ENCODE assay signal across 10 mouse cellular contexts in genomic region chr9:58096629-58097301, GRCm38 (mm10). TPM values are rescaled to one million over a fixed set of nuclear protein-coding genes. Genes with fewer than 3 reads are reported as not detected.
DNase-seq lines count a peak whose midpoint lies in the region; ATAC-seq and TF ChIP-seq lines count a peak whose summit lies in the region.
"Had no signal": no experiment of that assay in that cellular context is flagged by ENCODE, and none has a peak within 500 bp of the region (broad histone marks: within the 10 kb centered on the region; RNA-seq: fewer than 3 reads in every experiment).

No protein-coding gene starts in this region.

- H3K4me3 ChIP-seq in stomach, embryonic 14.5 days (ENCODE audit: low read depth, low read length) = no peak overlapping the region
- no peak overlapping the region for H3K4me3 ChIP-seq in stomach, postnatal 0 days (ENCODE audit: low read depth, low read length)
- no peak overlapping the region for H3K4me3 ChIP-seq in forebrain, embryonic 10.5 days
- H3K4me3 ChIP-seq: liver, embryonic 13.5 days had no signal

- TF ChIP-seq CTCF in stomach, postnatal 0 days (IDR thresholded peaks at IDR 0.05; ENCODE audit: low read depth) = no peak

- no peak for DNase-seq in stomach, postnatal 0 days (ENCODE audit: low spot score)
- no peak for DNase-seq in forebrain, embryonic 10.5 days (ENCODE audit: extremely low spot score, low spot score)
- DNase-seq in layer of hippocampus, postnatal 10 days (ENCODE audit: low spot score in 2 of 2) = peak; percentile 64 to 77
- no peak for DNase-seq in spleen, postnatal 4 days (ENCODE audit: low spot score in 2 of 2)
- no peak for DNase-seq in spleen, postnatal 10 days (ENCODE audit: low spot score in 2 of 2)
- DNase-seq: liver, embryonic 13.5 days had no signal

- H3K27ac ChIP-seq in stomach, embryonic 14.5 days (ENCODE audit: low read length) = peak overlapping the region; percentile 69; the same call in 1 of the 2 replicates
- H3K27ac ChIP-seq in stomach, postnatal 0 days (replicated peaks) = no peak overlapping the region
- H3K27ac ChIP-seq in forebrain, embryonic 10.5 days = peak overlapping the region; percentile 15; the same call in 1 of the 2 replicates
- H3K27ac ChIP-seq: liver, embryonic 13.5 days had no signal

- no peak for TF ChIP-seq EP300 in stomach, postnatal 0 days (optimal IDR thresholded peaks at IDR 0.05)

- H3K9ac ChIP-seq in stomach, embryonic 14.5 days (replicated peaks; ENCODE audit: low read depth, low read length) = 0 out of 2 replicates have a peak overlapping the region, but pooled peaks have one; percentile 10
- no peak overlapping the region for H3K9ac ChIP-seq in stomach, postnatal 0 days (ENCODE audit: low read length)
- H3K9ac ChIP-seq: liver, embryonic 13.5 days had no signal

- H3K27me3 ChIP-seq in stomach, embryonic 14.5 days (ENCODE audit: control insufficient read depth, insufficient read depth, low read length) = no peaks in the 10 kb centered on the region
- H3K27me3 ChIP-seq in stomach, postnatal 0 days (ENCODE audit: control insufficient read depth, insufficient read depth, low read length) = no peaks in the 10 kb centered on the region
- H3K27me3 ChIP-seq in forebrain, embryonic 10.5 days (ENCODE audit: poor library complexity, severe bottlenecking) = peaks cover 14% of the 10 kb centered on the region

- no peaks in the 10 kb centered on the region for H3K36me3 ChIP-seq in stomach, embryonic 14.5 days (ENCODE audit: control insufficient read depth, insufficient read depth, low read length)
- no peaks in the 10 kb centered on the region for H3K36me3 ChIP-seq in stomach, postnatal 0 days (ENCODE audit: control insufficient read depth, insufficient read depth, low read length)
- H3K36me3 ChIP-seq in forebrain, embryonic 10.5 days (replicated peaks) = no peaks in the 10 kb centered on the region
- H3K36me3 ChIP-seq: liver, embryonic 13.5 days had no signal

- WGBS in stomach, embryonic 14.5 days = 69% methylated on average over 5 of the region's 5 CpGs
- 80% methylated on average over 5 of the region's 5 CpGs for WGBS in stomach, postnatal 0 days
- 65% methylated on average over 5 of the region's 5 CpGs for WGBS in forebrain, embryonic 10.5 days

- peaks cover 13% of the 10 kb centered on the region for H3K4me1 ChIP-seq in stomach, embryonic 14.5 days (ENCODE audit: control insufficient read depth, insufficient read depth, low read length)
- H3K4me1 ChIP-seq in stomach, postnatal 0 days (replicated peaks; ENCODE audit: control insufficient read depth, insufficient read depth) = no peaks in the 10 kb centered on the region
- H3K4me1 ChIP-seq in forebrain, embryonic 10.5 days = peaks cover 53% of the 10 kb centered on the region
- H3K4me1 ChIP-seq: liver, embryonic 13.5 days had no signal

- ATAC-seq in stomach, embryonic 14.5 days (ENCODE audit: insufficient number of reproducible peaks, insufficient read depth, low FRiP score, low read depth) = no peak
- ATAC-seq in stomach, postnatal 0 days (ENCODE audit: low FRiP score, low TSS enrichment) = no peak
- ATAC-seq in CD4-positive, CD25-positive, alpha-beta regulatory T cell, adult 4 months = no peak
- ATAC-seq: inflammation-experienced regulatory T-cells, adult 6 months had no signal

- no peak overlapping the region for H3K4me2 ChIP-seq in stomach, embryonic 14.5 days (replicated peaks; ENCODE audit: low read depth, low read length)
- no peak overlapping the region for H3K4me2 ChIP-seq in stomach, postnatal 0 days (replicated peaks; ENCODE audit: low read depth)
- H3K4me2 ChIP-seq: liver, embryonic 13.5 days had no signal

- H3K9me3 ChIP-seq in stomach, embryonic 14.5 days (ENCODE audit: control insufficient read depth, low read depth, low read length) = no peaks in the 10 kb centered on the region
- H3K9me3 ChIP-seq in stomach, postnatal 0 days (ENCODE audit: control insufficient read depth, low read length) = no peaks in the 10 kb centered on the region
- H3K9me3 ChIP-seq in forebrain, embryonic 10.5 days = no peaks in the 10 kb centered on the region
- H3K9me3 ChIP-seq: liver, embryonic 13.5 days had no signal

RNA-seq across cellular contexts. Expression of gene Ccdc33, which starts 21.9 kb away (rescaled TPM):
- polyA plus RNA-seq in stomach, embryonic 14.5 days (2014; fragmentation: Nextera tagmentation; extraction: Ambion mirVana) = 0.91 TPM in 1 of 2 replicates, not detected in the other
- polyA plus RNA-seq in stomach, postnatal 0 days (2015; fragmentation: Nextera tagmentation; extraction: Ambion mirVana) = 0.18 TPM in 1 of 2 replicates, not detected in the other
- 0.36 and 0.90 TPM in 2 replicates for polyA plus RNA-seq in forebrain, embryonic 10.5 days (2016; fragmentation: Nextera tagmentation; extraction: Ambion mirVana)
- 1 to 10 TPM; 1.0 to 2.0 TPM for total RNA-seq in layer of hippocampus, postnatal 10 days (2021)
- not detected for polyA plus RNA-seq in CD4-positive, CD25-positive, alpha-beta regulatory T cell, adult 4 months (2017; shearing (Covaris generic))
- total RNA-seq: gastrocnemius, adult 18-20 months had no signal
- polyA plus RNA-seq: inflammation-experienced regulatory T-cells, adult 6 months; liver, embryonic 13.5 days had no signal

RNA-seq across cellular contexts. Expression of gene Stra6, which starts 33.2 kb away (rescaled TPM):
- polyA plus RNA-seq in stomach, embryonic 14.5 days (2014; fragmentation: Nextera tagmentation; extraction: Ambion mirVana) = 4.3 and 6.0 TPM in 2 replicates
- 0.18 and 0.56 TPM in 2 replicates for polyA plus RNA-seq in stomach, postnatal 0 days (2015; fragmentation: Nextera tagmentation; extraction: Ambion mirVana)
- polyA plus RNA-seq in forebrain, embryonic 10.5 days (2016; fragmentation: Nextera tagmentation; extraction: Ambion mirVana) = 33.0 and 37.1 TPM in 2 replicates
- 1 to 10 TPM; 9.0 TPM for total RNA-seq in layer of hippocampus, postnatal 10 days (2021)
- 1 to 10 TPM; 3.8 to 7.2 TPM for polyA plus RNA-seq in CD4-positive, CD25-positive, alpha-beta regulatory T cell, adult 4 months (2017; shearing (Covaris generic))

Comparison
In these comparisons a context has a peak if more than half of its experiments do, and no peak if none do; other contexts are left out.
1. DNase-seq: peak in layer of hippocampus, postnatal 10 days (2 of 2); none in stomach, postnatal 0 days (single experiment), forebrain, embryonic 10.5 days (single experiment), spleen, postnatal 4 days (0 of 2) and spleen, postnatal 10 days (0 of 2).